Mouse (Mus musculus) lung, adult 2 months (tissue): ENCODE measurements around the gene Acta2. TPM values are rescaled to one million over a fixed set of nuclear protein-coding genes. Genes with fewer than 3 reads are reported as not detected.

Experiments
- DNase-seq: peaks from one replicate; pipeline ENCODE4 v3.0.0; 2022
- H3K4me1 ChIP-seq: fragments of 200-500 bp; 2 replicates; pipeline ENCODE4 v1.6.1; 2011; ENCODE audit warnings: low read length; ENCODE audit not compliant: control insufficient read depth, insufficient read depth
- H3K4me3 ChIP-seq: fragments of 200-500 bp; replicated peaks from 2 replicates; pipeline ENCODE3; 2011; ENCODE audit warnings: low read depth, mild to moderate bottlenecking, control low read depth, low read length; ENCODE audit errors: extremely low read depth
- CTCF ChIP-seq: fragments of 200-500 bp; IDR thresholded peaks from 2 replicates; pipeline ENCODE4 v1.5.1; 2011; ENCODE audit warnings: mild to moderate bottlenecking, low read length, control low read depth; ENCODE audit not compliant: insufficient read depth
- POLR2A ChIP-seq: fragments of 200-500 bp; IDR thresholded peaks from 2 replicates; pipeline ENCODE4 v1.6.1; 2011; ENCODE audit warnings: low read depth, mild to moderate bottlenecking, control low read depth, low read length, borderline replicate concordance; ENCODE audit errors: extremely low read depth
- WGBS: fragments of 180-500 bp; shearing (Covaris S2); methylation state at CpG from one replicate; pipeline ENCODE4 v1.1.7; 2018; 5-methylcytosine and 5-hydroxymethylcytosine counted together
- polyA plus RNA-seq: library from polyadenylated mRNA; depleted of rRNA; stranded (reverse); fragments of >200 nt; gene quantifications from 2 replicates; pipeline ENCODE4 v1.2.3, GENCODE M21; 2012; rRNA removed

The Acta2 gene
- polyA plus RNA-seq, 1 experiment: 584 TPM

DNA sequence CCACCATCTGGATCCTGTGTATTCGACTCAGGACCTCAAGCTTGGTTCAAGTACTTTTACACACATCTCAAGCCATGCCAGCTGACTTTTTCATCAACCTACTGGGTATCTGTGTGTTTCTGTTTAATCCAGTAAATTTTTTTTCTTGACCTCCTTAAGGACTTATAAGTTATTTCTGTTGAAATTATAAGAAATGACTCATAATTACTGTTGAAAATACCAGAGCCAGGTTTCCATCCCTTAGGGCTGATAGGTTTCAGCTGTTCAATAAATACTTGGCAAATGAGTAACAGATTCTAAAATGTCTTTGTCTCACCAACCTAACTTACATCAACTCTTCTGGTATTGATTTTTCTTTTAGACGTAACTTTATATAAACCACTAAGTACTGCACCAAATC lies 60.4 kb downstream of the Acta2 start:
- DNase-seq: no peak
- Histone ChIP-seq H3K4me3 (no peak overlapping the region), H3K4me1 (peaks cover 5% of the 10 kb centered on the region)
- no peak for TF ChIP-seq POLR2A
- no peak for TF ChIP-seq CTCF
- 56% methylated on average over 2 of the region's 2 CpGs for WGBS

DNA sequence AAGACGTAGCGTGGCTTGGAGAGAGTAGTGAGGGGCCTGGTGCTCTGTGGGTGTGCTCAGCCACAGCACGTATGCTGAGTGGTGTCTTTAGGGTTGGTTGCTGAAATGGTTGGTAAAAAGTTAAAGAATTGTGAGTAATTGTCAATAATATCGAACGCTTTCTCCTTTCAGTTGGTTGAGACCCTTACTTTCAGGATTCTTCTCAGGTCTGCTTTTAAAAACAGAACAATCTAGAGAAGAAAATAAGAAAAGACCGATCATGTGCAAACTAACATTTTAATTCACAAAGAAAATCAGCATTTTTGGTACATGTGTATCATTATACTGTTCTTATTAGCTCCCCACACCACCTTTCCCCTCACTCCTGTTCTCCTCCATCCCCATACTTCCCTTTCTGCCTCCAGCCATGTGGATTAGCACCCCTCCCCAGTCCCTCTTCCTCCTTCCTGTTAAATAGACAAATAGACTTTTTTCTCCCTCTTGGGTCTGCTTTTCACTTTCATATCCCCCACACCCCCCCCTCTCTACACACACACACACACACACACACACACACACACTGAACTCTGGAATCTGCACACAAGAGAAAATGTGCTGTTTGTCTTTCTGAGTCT lies 61.2 kb downstream of the Acta2 start:
- TF ChIP-seq CTCF (no peak), POLR2A (no peak)
- no peak overlapping the region for H3K4me3 ChIP-seq
- no peak for DNase-seq
- peaks cover 2% of the 10 kb centered on the region for H3K4me1 ChIP-seq
- 91% methylated on average over 6 of the region's 6 CpGs for WGBS

DNA sequence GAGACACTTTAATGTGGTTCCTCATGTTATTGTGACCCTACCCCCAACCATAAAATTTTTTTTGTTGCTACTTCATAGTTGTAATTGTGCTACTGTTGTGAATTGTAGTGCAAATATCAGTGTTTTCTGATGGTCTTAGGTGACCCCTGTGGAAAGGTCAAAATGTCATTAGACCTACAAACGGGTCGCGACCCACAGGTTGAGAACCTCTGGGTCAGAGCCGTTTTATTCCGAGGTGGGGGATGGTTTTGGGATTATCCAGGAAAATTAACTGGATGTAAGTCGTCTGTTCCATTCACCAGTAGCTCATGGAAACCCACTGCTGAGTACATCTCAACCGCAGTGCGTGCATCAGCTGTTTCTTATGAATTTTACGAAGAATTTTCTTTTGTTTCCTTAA lies 61.7 kb downstream of the Acta2 start:
- TF ChIP-seq CTCF: no peak
- DNase-seq: no peak
- WGBS: 64% methylated on average over 9 of the region's 9 CpGs
- peak overlapping the region; percentile 81 for H3K4me3 ChIP-seq
- peaks cover 2% of the 10 kb centered on the region for H3K4me1 ChIP-seq

DNA sequence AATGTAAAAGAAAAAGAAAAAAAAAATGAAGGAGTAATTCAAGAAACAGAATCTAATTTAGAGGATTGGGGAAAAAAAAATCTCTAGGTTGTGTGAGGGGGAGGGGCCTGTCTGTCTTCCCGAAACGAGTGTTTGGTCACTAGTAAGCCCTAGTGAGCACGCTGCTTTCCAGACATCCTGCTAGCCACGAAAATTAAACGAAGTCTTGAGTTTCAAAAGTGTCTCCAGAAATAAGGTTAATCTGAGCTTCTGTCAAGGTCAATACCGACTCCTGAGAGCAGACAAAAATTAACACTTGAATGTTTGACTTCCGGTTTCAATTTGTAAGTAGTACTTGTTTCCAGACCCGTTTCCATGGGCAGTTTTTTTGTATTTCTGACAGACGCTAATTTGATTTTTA lies 62.2 kb downstream of the Acta2 start:
- 1% methylated on average over 9 of the region's 9 CpGs for WGBS
- Histone ChIP-seq H3K4me3 (peak overlapping the region; percentile 81), H3K4me1 (no peaks in the 10 kb centered on the region; the same call in none of the 2 replicates)
- TF ChIP-seq POLR2A (no peak), CTCF (no peak)
- no peak for DNase-seq

DNA sequence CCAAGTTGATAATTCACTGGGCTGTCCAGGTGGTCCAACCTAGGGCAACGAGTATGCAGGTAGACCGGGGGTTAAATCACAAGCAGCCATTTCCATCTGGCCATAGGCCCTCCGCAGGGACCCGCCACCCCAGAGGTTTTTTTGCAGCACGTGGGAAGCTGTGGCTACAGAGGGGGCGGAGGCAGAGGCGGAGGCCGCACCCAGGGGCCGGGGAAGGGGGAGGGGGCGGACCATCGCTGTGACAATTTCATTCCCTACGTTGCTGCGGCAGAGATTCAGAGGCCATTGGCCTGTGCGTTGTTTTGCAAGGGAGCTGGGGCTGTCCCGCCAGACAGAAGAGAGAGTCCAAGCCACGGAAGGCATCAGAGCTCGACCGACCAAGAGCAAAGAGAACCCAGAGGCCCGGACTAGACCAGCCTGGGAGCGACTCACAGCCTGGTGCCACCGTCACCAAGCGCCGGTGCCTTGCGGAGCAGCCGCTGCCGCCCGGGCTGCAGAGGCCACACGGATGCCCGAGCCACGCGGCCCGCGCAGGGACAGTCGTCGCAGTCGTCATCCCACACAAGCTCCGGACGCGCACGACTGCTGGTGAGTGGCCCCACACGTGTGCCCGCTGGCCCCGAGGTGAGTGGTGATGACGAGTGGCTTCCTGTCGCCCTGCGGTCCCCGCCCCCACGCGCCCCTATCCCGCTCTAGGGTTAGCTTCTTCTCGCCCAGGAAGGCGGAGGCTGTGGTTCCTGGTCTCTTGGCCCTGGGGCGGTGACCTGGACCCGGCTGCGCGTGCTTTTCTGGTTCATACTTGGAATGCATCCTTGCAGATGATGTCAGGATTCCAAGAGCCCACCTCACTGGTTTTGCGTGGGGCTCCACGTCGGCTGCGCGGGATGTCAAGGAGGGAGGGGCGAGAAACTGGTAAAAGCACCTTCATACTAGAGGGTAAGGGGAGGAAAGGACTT lies 63.1 kb downstream of the Acta2 start, which contains the start of gene Stambpl1:
Stambpl1 (plus strand) TSS at position 222 of the 956 bp plus-strand sequence.
- peak within 1 kb of the TSS; percentile 81 for H3K4me3 ChIP-seq
- TF ChIP-seq POLR2A (peak; percentile 65; the same call in 1 of the 2 replicates), CTCF (no peak)
- no peaks in the 10 kb centered on the region; the same call in none of the 2 replicates for H3K4me1 ChIP-seq
- WGBS: under 1% methylated on average over 62 of the region's 62 CpGs
- peak; percentile 69 for DNase-seq

DNA sequence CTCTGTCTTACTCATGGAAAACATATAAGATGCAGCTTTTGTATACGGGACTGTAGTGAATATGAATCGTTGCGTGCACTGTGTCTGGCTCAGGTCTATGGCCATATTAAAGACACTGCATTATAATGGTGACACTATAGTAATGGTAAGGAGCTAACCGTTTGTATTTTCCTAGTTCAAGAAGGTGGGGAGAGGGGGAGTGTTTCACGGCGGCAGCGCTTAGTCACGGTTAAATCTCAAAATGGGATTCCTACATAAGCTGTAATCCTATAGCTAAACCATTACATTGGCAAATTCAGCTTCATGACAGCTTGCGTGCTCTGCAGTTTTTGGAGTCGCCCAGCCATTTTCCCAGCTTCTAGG lies 63.8 kb downstream of the Acta2 start:
- no peak for TF ChIP-seq CTCF
- 58% methylated on average over 10 of the region's 10 CpGs for WGBS
- Histone ChIP-seq H3K4me3 (peak overlapping the region; percentile 15), H3K4me1 (no peaks in the 10 kb centered on the region; the same call in none of the 2 replicates)
- no peak for DNase-seq

Other genes with a start within 250 kb of the Acta2 start
- gene Lipk, start 247.3 kb downstream of the Acta2 start, polyA plus RNA-seq: 1.7 TPM in 1 of 2 replicates, not detected in the other
- gene Lipn, start 188.2 kb downstream of the Acta2 start, polyA plus RNA-seq: not detected in 2 replicates
- 1.6 TPM in 1 of 2 replicates, not detected in the other for gene Lipm, start 154.7 kb downstream of the Acta2 start, polyA plus RNA-seq
- 1.6 TPM in 1 of 2 replicates, not detected in the other for gene Ankrd22, start 89.5 kb downstream of the Acta2 start, polyA plus RNA-seq
- gene Stambpl1, start 63.4 kb downstream of the Acta2 start, polyA plus RNA-seq: 5.1 and 7.4 TPM in 2 replicates
- 9.2 and 10.0 TPM in 2 replicates for gene Fas, start 35.1 kb upstream of the Acta2 start, polyA plus RNA-seq
- gene Ch25h, start 219.6 kb upstream of the Acta2 start, polyA plus RNA-seq: 22.9 and 32.8 TPM in 2 replicates